Mouse (Mus musculus) cerebellum, adult 2 months (tissue): ENCODE results near the gene Irf2bpl. TPM values are rescaled to one million over a fixed set of nuclear protein-coding genes. Genes with fewer than 3 reads are reported as not detected.

Experiments
- DNase-seq, 2 experiments: peaks; one replicate each; pipeline ENCODE4 v3.0.0; 2021
- H3K27ac ChIP-seq: fragments of 200-500 bp; 2 replicates; pipeline ENCODE4 v1.5.1; 2012; ENCODE audit warnings: low read length, control low read depth, inconsistent platforms; ENCODE audit not compliant: insufficient read depth
- H3K27me3 ChIP-seq: fragments of 200-500 bp; 2 replicates; pipeline ENCODE4 v1.6.1; 2012; ENCODE audit warnings: inconsistent platforms, mild to moderate bottlenecking, low read length, moderate library complexity; ENCODE audit not compliant: control insufficient read depth, insufficient read depth
- H3K4me1 ChIP-seq: fragments of 200-500 bp; 2 replicates; pipeline ENCODE4 v1.6.1; 2011; ENCODE audit warnings: low read length; ENCODE audit not compliant: control insufficient read depth, insufficient read depth
- H3K4me3 ChIP-seq: fragments of 200-500 bp; replicated peaks from 2 replicates; pipeline ENCODE3; 2011; ENCODE audit warnings: mild to moderate bottlenecking, low read depth, low read length, control low read depth; ENCODE audit not compliant: insufficient read depth
- CTCF ChIP-seq: fragments of 200-500 bp; IDR thresholded peaks from 2 replicates; pipeline ENCODE4 v1.5.1; 2011; ENCODE audit warnings: low read depth, mild to moderate bottlenecking, control low read depth, low read length, moderate library complexity, borderline replicate concordance; ENCODE audit not compliant: insufficient read depth
- POLR2A ChIP-seq: fragments of 200-500 bp; IDR thresholded peaks from 2 replicates; pipeline ENCODE4 v1.6.1; 2011; ENCODE audit warnings: low read length, control low read depth, borderline replicate concordance; ENCODE audit not compliant: insufficient read depth
- WGBS: fragments of 180-500 bp; shearing (Covaris S2); methylation state at CpG from one replicate; pipeline ENCODE4 v1.1.7; 2018; 5-methylcytosine and 5-hydroxymethylcytosine counted together
- polyA plus RNA-seq: library from polyadenylated mRNA; depleted of rRNA; stranded (reverse); fragments of >200 nt; gene quantifications from 2 replicates; pipeline ENCODE4 v1.2.3, GENCODE M21; 2012

Irf2bpl gene
- polyA plus RNA-seq, 1 experiment: 48.6 TPM

GRCm38 (mm10) chr12:86855670-86856069 is 28.9 kb downstream of the Irf2bpl start:
- DNase-seq: no peak
- no peak overlapping the region for H3K27ac ChIP-seq
- WGBS: 52% methylated on average over 11 of the region's 11 CpGs
- H3K4me1 ChIP-seq: peaks cover 26% of the 10 kb centered on the region
- H3K27me3 ChIP-seq: no peaks in the 10 kb centered on the region
- TF ChIP-seq CTCF: no peak
- no peak for TF ChIP-seq POLR2A
- H3K4me3 ChIP-seq: no peak overlapping the region

DNA sequence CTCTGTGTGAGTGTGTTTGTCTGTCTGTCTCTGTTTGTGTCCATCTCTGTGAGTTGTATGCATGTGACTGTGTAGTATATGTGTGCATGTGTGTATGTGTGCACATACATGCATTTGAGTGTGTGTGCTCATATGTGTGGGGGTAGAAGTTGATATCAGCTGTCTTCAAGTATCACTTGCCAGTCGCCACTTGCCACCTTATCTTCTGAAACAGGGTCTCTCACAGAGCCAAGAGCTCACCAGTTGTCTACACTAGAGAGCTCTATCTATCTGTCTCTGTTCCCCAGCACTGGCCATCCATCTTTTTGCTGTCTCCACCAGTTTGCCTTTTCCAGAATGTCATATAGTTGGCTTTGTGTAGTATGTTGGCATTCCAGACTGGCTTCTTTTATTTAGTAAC is 31.1 kb downstream of the Irf2bpl start:
- TF ChIP-seq POLR2A (no peak), CTCF (no peak)
- 94% methylated on average over 1 of the region's 1 CpGs for WGBS
- DNase-seq: no peak
- H3K27ac ChIP-seq: no peak overlapping the region
- peaks cover 24% of the 10 kb centered on the region for H3K4me1 ChIP-seq
- no peak overlapping the region for H3K4me3 ChIP-seq
- no peaks in the 10 kb centered on the region for H3K27me3 ChIP-seq

DNA sequence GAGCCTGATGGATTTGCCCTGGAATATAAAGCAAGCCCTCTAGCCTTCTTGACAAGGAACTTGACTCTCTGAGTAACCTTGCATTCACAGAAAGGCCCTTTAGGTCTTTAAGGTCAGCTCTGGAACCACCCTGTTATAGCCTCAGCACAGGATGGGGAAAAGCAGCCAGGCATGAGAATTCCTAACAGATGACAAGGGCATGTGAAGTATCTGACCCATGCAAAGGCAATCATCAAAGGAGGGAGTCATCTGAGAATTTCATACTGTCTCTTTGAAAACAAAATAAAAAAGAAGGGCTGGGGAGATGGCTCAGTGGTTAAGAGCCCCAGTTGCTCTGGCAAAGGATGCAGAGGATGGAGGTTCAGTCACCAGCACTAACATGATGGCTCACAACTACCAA is 33.3 kb downstream of the Irf2bpl start:
- TF ChIP-seq POLR2A (no peak), CTCF (no peak)
- no peaks in the 10 kb centered on the region for H3K27me3 ChIP-seq
- peaks cover 15% of the 10 kb centered on the region for H3K4me1 ChIP-seq
- no peak overlapping the region for H3K27ac ChIP-seq
- H3K4me3 ChIP-seq: no peak overlapping the region
- DNase-seq: no peak

DNA sequence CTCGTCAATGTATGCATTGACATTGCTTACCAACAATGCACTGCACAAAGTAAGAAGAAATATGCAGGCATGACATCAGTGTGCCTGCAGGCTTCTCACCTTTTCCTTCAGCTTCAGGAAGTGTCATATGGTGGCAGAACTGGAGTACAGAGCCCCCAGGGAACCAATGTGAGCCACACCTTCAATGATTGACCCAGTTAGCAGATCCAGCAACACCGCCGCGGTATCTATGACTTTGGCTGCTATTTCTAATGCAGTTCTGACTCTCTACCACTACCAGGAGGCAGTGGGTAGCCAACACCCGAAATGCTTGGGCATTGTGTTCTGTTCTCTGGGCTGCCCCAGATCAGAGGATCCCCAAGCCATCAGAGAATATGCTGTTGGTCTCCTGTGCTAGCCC is 33.9 kb downstream of the Irf2bpl start:
- H3K27ac ChIP-seq: no peak overlapping the region
- H3K4me3 ChIP-seq: no peak overlapping the region
- no peaks in the 10 kb centered on the region for H3K27me3 ChIP-seq
- H3K4me1 ChIP-seq: peaks cover 15% of the 10 kb centered on the region
- WGBS: 23% methylated on average over 5 of the region's 5 CpGs
- DNase-seq: no peak
- TF ChIP-seq CTCF: no peak
- no peak for TF ChIP-seq POLR2A

GRCm38 (mm10) chr12:86849945-86850626 is 34.5 kb downstream of the Irf2bpl start:
- TF ChIP-seq POLR2A: no peak
- no peak for TF ChIP-seq CTCF
- H3K4me3 ChIP-seq: no peak overlapping the region
- no peak for DNase-seq
- no peaks in the 10 kb centered on the region for H3K27me3 ChIP-seq
- no peak overlapping the region for H3K27ac ChIP-seq
- H3K4me1 ChIP-seq: peaks cover 15% of the 10 kb centered on the region
- 36% methylated on average over 10 of the region's 10 CpGs for WGBS

GRCm38 (mm10) chr12:86842866-86843459 is 41.6 kb downstream of the Irf2bpl start:
- Histone ChIP-seq H3K27ac (no peak overlapping the region), H3K4me1 (peaks cover 8% of the 10 kb centered on the region; the same call in 1 of the 2 replicates), H3K27me3 (no peaks in the 10 kb centered on the region), H3K4me3 (no peak overlapping the region)
- TF ChIP-seq CTCF (no peak), POLR2A (no peak)
- no peak for DNase-seq
- 37% methylated on average over 15 of the region's 15 CpGs for WGBS

GRCm38 (mm10) chr12:86840526-86840925 is 44.1 kb downstream of the Irf2bpl start:
- Histone ChIP-seq H3K4me3 (no peak overlapping the region), H3K4me1 (peaks cover 9% of the 10 kb centered on the region; the same call in 1 of the 2 replicates), H3K27me3 (no peaks in the 10 kb centered on the region), H3K27ac (no peak overlapping the region)
- no peak for DNase-seq
- 88% methylated on average over 4 of the region's 4 CpGs for WGBS
- TF ChIP-seq CTCF (no peak), POLR2A (no peak)

GRCm38 (mm10) chr12:86838181-86838580 is 46.4 kb downstream of the Irf2bpl start:
- TF ChIP-seq POLR2A (no peak), CTCF (no peak)

More at GRCm38 (mm10) chr12:86838181-86838580, 46.4 kb downstream of the Irf2bpl start:
- Histone ChIP-seq H3K4me3 (no peak overlapping the region), H3K4me1 (peaks cover 16% of the 10 kb centered on the region), H3K27me3 (no peaks in the 10 kb centered on the region), H3K27ac (no peak overlapping the region)
- WGBS: 48% methylated on average over 2 of the region's 2 CpGs
- no peak for DNase-seq
